20 mouse cellular contexts compared by ENCODE assay signal in genomic region chr16:93367995-93368394, GRCm38 (mm10).
DNase-seq lines count a peak whose midpoint lies in the region; ATAC-seq and TF ChIP-seq lines count a peak whose summit lies in the region.
"Had no signal": no experiment of that assay in that cellular context is flagged by ENCODE, and none has a peak within 500 bp of the region (broad histone marks: within the 10 kb centered on the region; RNA-seq: fewer than 3 reads in every experiment).

No protein-coding gene starts in this region.

- H3K4me3 ChIP-seq in kidney, adult 2 months (ENCODE audit: insufficient read depth, low read depth, low read length): no peak overlapping the region
- no peak overlapping the region for H3K4me3 ChIP-seq in embryonic fibroblast, embryonic 13.5 days (ENCODE audit: insufficient read depth, low read length)
- no peak overlapping the region for H3K4me3 ChIP-seq in kidney, embryonic 16.5 days (ENCODE audit: low read length)
- H3K4me3 ChIP-seq: forebrain, embryonic 12.5 days; liver, embryonic 13.5 days; midbrain, embryonic 12.5 days; myocyte had no signal

- H3K27ac ChIP-seq in kidney, adult 2 months (ENCODE audit: insufficient read depth, low read depth, low read length): peak overlapping the region; percentile 46; the same call in 1 of the 2 replicates
- peak overlapping the region; percentile 70; the same call in 1 of the 2 replicates for H3K27ac ChIP-seq in embryonic fibroblast, embryonic 13.5 days (ENCODE audit: insufficient read depth, low read length)
- peak overlapping the region; percentile 73 for H3K27ac ChIP-seq in kidney, embryonic 16.5 days (ENCODE audit: low read length)
- H3K27ac ChIP-seq: forebrain, embryonic 12.5 days; midbrain, embryonic 12.5 days had no signal

- no peak for TF ChIP-seq POLR2A in kidney, adult 2 months (IDR thresholded peaks at IDR 0.05; ENCODE audit: low read depth, low read length)
- TF ChIP-seq POLR2A in embryonic fibroblast, embryonic 13.5 days (IDR thresholded peaks at IDR 0.05; ENCODE audit: low read depth, low read length): no peak

- no peaks in the 10 kb centered on the region for H3K36me3 ChIP-seq in kidney, adult 2 months (ENCODE audit: control insufficient read depth, insufficient read depth, low read length)
- H3K36me3 ChIP-seq in kidney, embryonic 16.5 days (ENCODE audit: insufficient read depth, low read length): no peaks in the 10 kb centered on the region
- H3K36me3 ChIP-seq: forebrain, embryonic 12.5 days; liver, embryonic 13.5 days; midbrain, embryonic 12.5 days had no signal

- no peak; the same call in 1 of the 2 replicates for ATAC-seq in kidney, embryonic 16.5 days (ENCODE audit: low FRiP score, low TSS enrichment)
- ATAC-seq: hindbrain, embryonic 16.5 days had no signal

- peaks cover 13% of the 10 kb centered on the region for H3K4me1 ChIP-seq in kidney, adult 2 months (ENCODE audit: control insufficient read depth, insufficient read depth, low read length)
- peaks cover 11% of the 10 kb centered on the region; the same call in 1 of the 2 replicates for H3K4me1 ChIP-seq in embryonic fibroblast, embryonic 13.5 days (ENCODE audit: control insufficient read depth, insufficient read depth, low read length)
- H3K4me1 ChIP-seq in kidney, embryonic 16.5 days (ENCODE audit: insufficient read depth, low read length): peaks cover 26% of the 10 kb centered on the region; the same call in 1 of the 2 replicates
- H3K4me1 ChIP-seq: forebrain, embryonic 12.5 days had no signal

- no peaks in the 10 kb centered on the region for H3K27me3 ChIP-seq in kidney, adult 2 months (replicated peaks; ENCODE audit: control insufficient read depth, insufficient read depth, low read length)
- H3K27me3 ChIP-seq in kidney, embryonic 16.5 days (ENCODE audit: insufficient read depth, low read length): no peaks in the 10 kb centered on the region
- H3K27me3 ChIP-seq: forebrain, embryonic 12.5 days; liver, embryonic 13.5 days; midbrain, embryonic 12.5 days had no signal

- H3K9ac ChIP-seq in kidney, embryonic 16.5 days (replicated peaks; ENCODE audit: low read length): no peak overlapping the region
- H3K9ac ChIP-seq: forebrain, embryonic 12.5 days; midbrain, embryonic 12.5 days had no signal

- WGBS in kidney, adult 2 months: 33% methylated on average over 6 of the region's 6 CpGs
- 71% methylated on average over 6 of the region's 6 CpGs for WGBS in kidney, embryonic 16.5 days

- no peak for TF ChIP-seq CTCF in kidney, adult 2 months (conservative IDR thresholded peaks at IDR 0.05; ENCODE audit: insufficient read depth, insufficient read length, low read depth, low read length)
- TF ChIP-seq CTCF in embryonic fibroblast, embryonic 13.5 days (IDR thresholded peaks at IDR 0.05; ENCODE audit: borderline replicate concordance, insufficient read depth, low read length): no peak

- no peaks in the 10 kb centered on the region for H3K9me3 ChIP-seq in kidney, embryonic 16.5 days (ENCODE audit: low read length)
- H3K9me3 ChIP-seq: forebrain, embryonic 12.5 days; liver, embryonic 13.5 days; midbrain, embryonic 12.5 days had no signal

- DNase-seq in kidney, adult 2 months: peak; percentile 74
- no peak for DNase-seq in kidney, postnatal 10 days
- DNase-seq in 3T3-L1 (ENCODE audit: low read depth, low spot score): peak; percentile 14
- no peak for DNase-seq in cerebellum, adult 18-20 months
- DNase-seq in thymus, postnatal 36 days: no peak
- no peak for DNase-seq in heart, postnatal 4 days
- DNase-seq: adrenal gland, postnatal 25 days; B cell, adult 2 months; cerebellum, adult 2 months; gastrocnemius, postnatal 25 days; heart, postnatal 14 days; liver, embryonic 13.5 days; spleen, adult 18-20 months had no signal

- no peak overlapping the region for H3K4me2 ChIP-seq in kidney, embryonic 16.5 days (replicated peaks; ENCODE audit: low read depth, low read length)
- H3K4me2 ChIP-seq: forebrain, embryonic 12.5 days; heart, embryonic 11.5 days; liver, embryonic 13.5 days; midbrain, embryonic 12.5 days had no signal

Comparison
In these comparisons a context has a peak if more than half of its experiments do, and no peak if none do; other contexts are left out.
1. DNase-seq: peak in kidney, adult 2 months (single experiment) and 3T3-L1 (single experiment); none in kidney, postnatal 10 days (single experiment), cerebellum, adult 18-20 months (0 of 2), thymus, postnatal 36 days (0 of 2) and heart, postnatal 4 days (single experiment).
2. Peak in every context shown above with its lines, with median percentiles within 50 percentile points of each other: H3K27ac ChIP-seq.